9 mouse cellular contexts compared by ENCODE assay signal in the genomic region with DNA sequence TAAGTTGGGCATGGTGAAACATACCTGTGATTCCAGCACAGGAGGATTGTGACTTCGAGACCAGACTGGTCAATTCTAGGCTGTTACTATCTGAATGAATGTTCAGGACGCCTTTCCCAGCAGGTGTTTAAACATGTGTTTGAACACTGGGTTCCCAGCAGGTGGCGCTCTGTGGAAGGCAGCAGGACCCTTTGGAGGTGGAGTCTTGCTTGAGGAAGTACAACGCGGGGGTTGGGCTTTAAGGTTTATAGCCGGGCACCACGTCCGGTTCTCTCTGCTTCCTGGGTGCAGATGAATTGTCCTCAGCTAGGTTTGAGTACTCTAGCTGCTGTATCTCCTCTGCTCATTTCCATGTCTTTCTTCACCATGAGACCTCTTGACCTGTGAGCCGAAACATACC.
A peak's percentile ranks its signal among the peaks of the same experiment; 100 is the strongest.
DNase-seq lines count a peak whose midpoint lies in the region; ATAC-seq and TF ChIP-seq lines count a peak whose summit lies in the region.
"Had no signal": no experiment of that assay in that cellular context is flagged by ENCODE, and none has a peak within 500 bp of the region (broad histone marks: within the 10 kb centered on the region; RNA-seq: fewer than 3 reads in every experiment).

No protein-coding gene starts in this region.

- H3K27me3 ChIP-seq in liver, postnatal 0 days (ENCODE audit: insufficient read depth, low read length) = no peaks in the 10 kb centered on the region
- H3K27me3 ChIP-seq: limb, embryonic 12.5 days had no signal

- H3K4me3 ChIP-seq in liver, postnatal 0 days (ENCODE audit: low read depth, low read length) = no peak overlapping the region
- H3K4me3 ChIP-seq: limb, embryonic 12.5 days had no signal

- intact Hi-C loops in left cerebral cortex, postnatal 4 days (cut with DNase I) = no loop called here
- intact Hi-C loops in left cerebral cortex, postnatal 25 days (cut with DNase I) = no loop called here

- ATAC-seq in liver, postnatal 0 days = no peak

- H3K9ac ChIP-seq in liver, postnatal 0 days (replicated peaks) = no peak overlapping the region
- H3K9ac ChIP-seq: limb, embryonic 12.5 days had no signal

- WGBS in liver, postnatal 0 days (ENCODE audit: insufficient replicate concordance) = 50% methylated on average over 9 of the region's 9 CpGs

- peak; percentile 46 for TF ChIP-seq CTCF in liver, postnatal 0 days (IDR thresholded peaks at IDR 0.05; ENCODE audit: low read depth)

- no peak for TF ChIP-seq EP300 in liver, postnatal 0 days (IDR thresholded peaks at IDR 0.05; ENCODE audit: low read depth)

- no peak overlapping the region for H3K4me2 ChIP-seq in liver, postnatal 0 days (ENCODE audit: low read depth, low read length)
- H3K4me2 ChIP-seq: limb, embryonic 12.5 days had no signal

- H3K27ac ChIP-seq in liver, postnatal 0 days (ENCODE audit: low read depth) = no peak overlapping the region
- H3K27ac ChIP-seq: limb, embryonic 12.5 days had no signal

- H3K4me1 ChIP-seq in liver, postnatal 0 days (ENCODE audit: insufficient read depth) = no peaks in the 10 kb centered on the region
- H3K4me1 ChIP-seq: limb, embryonic 12.5 days had no signal

- no peaks in the 10 kb centered on the region for H3K36me3 ChIP-seq in liver, postnatal 0 days (replicated peaks; ENCODE audit: insufficient read depth, low read length)
- H3K36me3 ChIP-seq: limb, embryonic 12.5 days had no signal

- H3K9me3 ChIP-seq in liver, postnatal 0 days (ENCODE audit: low read length) = no peaks in the 10 kb centered on the region
- H3K9me3 ChIP-seq: limb, embryonic 12.5 days had no signal

- DNase-seq in adrenal gland, adult 2 months = peak; percentile 30
- DNase-seq in adrenal gland, adult 8-10 months = no peak
- DNase-seq in left cerebral cortex, postnatal 4 days = peak; percentile 18
- no peak for DNase-seq in left cerebral cortex, postnatal 25 days (ENCODE audit: low spot score in 2 of 2)
- peak; percentile 24 for DNase-seq in c-Kit-positive CD71-positive TER-119-negative erythroid progenitor cells, embryonic 14.5 days (ENCODE audit: low read depth)
- DNase-seq in liver, postnatal 0 days = peak; percentile 40
- DNase-seq in T-cell, adult 2 months (ENCODE audit: low spot score) = no peak
- no peak for DNase-seq in urinary bladder, postnatal 14 days (ENCODE audit: low spot score)

Comparison
In these comparisons a context has a peak if more than half of its experiments do, and no peak if none do; other contexts are left out.
1. DNase-seq: peak in adrenal gland, adult 2 months (single experiment), left cerebral cortex, postnatal 4 days (single experiment), c-Kit-positive CD71-positive TER-119-negative erythroid progenitor cells, embryonic 14.5 days (single experiment) and liver, postnatal 0 days (single experiment); none in adrenal gland, adult 8-10 months (single experiment), left cerebral cortex, postnatal 25 days (0 of 2), T-cell, adult 2 months (single experiment) and urinary bladder, postnatal 14 days (single experiment).